Mouse (Mus musculus) ovary, postnatal 14 days (tissue): ENCODE measurements around the gene E030018B13Rik.

ENCODE experiments used
- DNase-seq: peaks from one replicate; pipeline ENCODE4 v3.0.0; 2022; ENCODE audit warnings: low spot score

The E030018B13Rik gene

GRCm38 (mm10) chr7:63897655-63898054, 19.0 kb upstream of the E030018B13Rik start:
- no peak for DNase-seq

- DNase-seq = no peak
These were observed 18.5 kb upstream of the E030018B13Rik start for GRCm38 (mm10) chr7:63898201-63898600.

- DNase-seq = no peak
These were observed 16.7 kb upstream of the E030018B13Rik start for GRCm38 (mm10) chr7:63899925-63900324.

GRCm38 (mm10) chr7:63900411-63900810, 16.2 kb upstream of the E030018B13Rik start:
- no peak for DNase-seq

- no peak for DNase-seq
These were observed 15.3 kb upstream of the E030018B13Rik start for GRCm38 (mm10) chr7:63901346-63901745.

- DNase-seq = no peak
These were observed 14.7 kb upstream of the E030018B13Rik start for GRCm38 (mm10) chr7:63901942-63902341.

GRCm38 (mm10) chr7:63902604-63903210, 13.9 kb upstream of the E030018B13Rik start:
- DNase-seq = no peak

GRCm38 (mm10) chr7:63903635-63904380, 12.8 kb upstream of the E030018B13Rik start:
- no peak for DNase-seq

GRCm38 (mm10) chr7:63905190-63905589, 11.5 kb upstream of the E030018B13Rik start:
- no peak for DNase-seq

GRCm38 (mm10) chr7:63905642-63906041, 11.0 kb upstream of the E030018B13Rik start:
- no peak for DNase-seq

GRCm38 (mm10) chr7:63907778-63908495, 8.7 kb upstream of the E030018B13Rik start:
- no peak for DNase-seq

GRCm38 (mm10) chr7:63908496-63909285, 8.0 kb upstream of the E030018B13Rik start:
- DNase-seq = no peak

GRCm38 (mm10) chr7:63910225-63910624, 6.4 kb upstream of the E030018B13Rik start:
- no peak for DNase-seq

- DNase-seq = no peak
These were observed 5.7 kb upstream of the E030018B13Rik start for GRCm38 (mm10) chr7:63910912-63911311.

- peak; percentile 54 for DNase-seq
These were observed 5.0 kb upstream of the E030018B13Rik start for GRCm38 (mm10) chr7:63911383-63912233.

GRCm38 (mm10) chr7:63912234-63912810, 4.3 kb upstream of the E030018B13Rik start:
- DNase-seq = no peak

GRCm38 (mm10) chr7:63912924-63913723, 3.5 kb upstream of the E030018B13Rik start:
- DNase-seq = no peak

- no peak for DNase-seq
These were observed 2.6 kb upstream of the E030018B13Rik start for GRCm38 (mm10) chr7:63913724-63914692.

- DNase-seq = no peak
These were observed 1.8 kb upstream of the E030018B13Rik start for GRCm38 (mm10) chr7:63914891-63915290.
